Mouse (Mus musculus): ENCODE measurements at regions not wholly inside any gene's neighbourhood (a gene's known extent, or its start where the extent isn't known, plus 50 kb on each side); places are given as distances from the start of the nearest gene placed in this dataset.

- TF ChIP-seq POLR2A (IDR thresholded peaks at IDR 0.05; ENCODE audit: insufficient read length, low read depth): no peak
- no peak for TF ChIP-seq TCF3 (IDR thresholded peaks at IDR 0.05; ENCODE audit: insufficient read length, low read depth)
- TF ChIP-seq USF1 (IDR thresholded peaks at IDR 0.05; ENCODE audit: low read depth): no peak
- no peak for TF ChIP-seq REST (IDR thresholded peaks at IDR 0.05; ENCODE audit: insufficient read depth, insufficient read length)
- TF ChIP-seq E2F4 (IDR thresholded peaks at IDR 0.05; ENCODE audit: insufficient read depth): no peak
Measured at GRCm38 (mm10) chr11:44136024-44136423, 235.0 kb upstream of the Adra1b start.
